Mouse (Mus musculus): ENCODE results near the gene Ifitm3. TPM values are rescaled to one million over a fixed set of nuclear protein-coding genes. Genes with fewer than 3 reads are reported as not detected.

The Ifitm3 gene
- 20.1 and 21.0 TPM in 2 replicates for polyA plus RNA-seq (2014; fragmentation: Nextera tagmentation; extraction: Ambion mirVana)

GRCm38 (mm10) chr7:141010593-141010992 is at the start of gene Ifitm3:
Gene Ifitm3, minus strand, starts transcription at chr7:141010770.
- H3K9ac ChIP-seq (ENCODE audit: low read length), result peak within 1 kb of the TSS; percentile 38; the same call in 1 of the 2 replicates
- H3K36me3 ChIP-seq (ENCODE audit: control insufficient read depth, insufficient read depth, low read length), result no peaks in the 10 kb centered on the region; the same call in 1 of the 2 replicates
- WGBS, result 36% methylated on average over 10 of the region's 10 CpGs
- H3K27ac ChIP-seq (ENCODE audit: low read depth, low read length), result no peak within 1 kb of the TSS
- peak within 1 kb of the TSS; percentile 29 for H3K4me2 ChIP-seq (ENCODE audit: low read depth)
- no peaks in the 10 kb centered on the region for H3K9me3 ChIP-seq (ENCODE audit: control insufficient read depth, low read length)
- H3K27me3 ChIP-seq (ENCODE audit: control insufficient read depth, insufficient read depth, low read length), result no peaks in the 10 kb centered on the region
- H3K4me3 ChIP-seq (ENCODE audit: low read depth, low read length), result no peak within 1 kb of the TSS
- peak; percentile 31 for DNase-seq (ENCODE audit: low spot score)
- peaks cover 10% of the 10 kb centered on the region for H3K4me1 ChIP-seq (ENCODE audit: control insufficient read depth, insufficient read depth, low read length)
- no peak for ATAC-seq (ENCODE audit: insufficient read depth, low FRiP score, low TSS enrichment)

DNA sequence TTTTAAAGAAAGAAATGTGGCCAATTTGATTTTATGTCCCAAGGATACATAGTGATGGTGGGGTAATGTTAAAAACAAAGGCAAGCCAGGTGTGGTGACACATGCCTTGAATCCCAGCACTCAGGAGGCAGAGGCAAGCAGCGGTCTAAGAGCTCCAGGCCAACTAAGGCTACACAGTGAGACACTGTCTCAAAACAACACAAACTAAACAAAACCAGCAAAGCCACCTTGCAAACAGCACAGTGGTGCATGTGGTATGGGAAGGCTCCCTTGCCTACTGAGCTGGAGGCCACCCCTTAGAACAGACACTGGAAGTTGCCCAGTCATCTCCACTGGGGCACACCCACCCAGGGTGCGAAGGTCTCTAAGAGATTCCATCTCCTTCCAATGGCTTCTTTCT is 49.4 kb upstream of the Ifitm3 start:
- Histone ChIP-seq H3K36me3 (ENCODE audit: control insufficient read depth, insufficient read depth, low read length) (peaks cover 6% of the 10 kb centered on the region; the same call in 1 of the 2 replicates), H3K4me2 (ENCODE audit: low read depth) (peak overlapping the region; percentile 92), H3K4me1 (ENCODE audit: control insufficient read depth, insufficient read depth, low read length) (peaks cover 12% of the 10 kb centered on the region), H3K4me3 (ENCODE audit: low read depth, low read length) (peak overlapping the region; percentile 79), H3K9ac (ENCODE audit: low read length) (peak overlapping the region; percentile 90), H3K9me3 (ENCODE audit: control insufficient read depth, low read length) (no peaks in the 10 kb centered on the region), H3K27ac (ENCODE audit: low read depth, low read length) (no peak overlapping the region), H3K27me3 (ENCODE audit: control insufficient read depth, insufficient read depth, low read length) (no peaks in the 10 kb centered on the region)
- DNase-seq (ENCODE audit: low spot score), result no peak
- ATAC-seq (ENCODE audit: insufficient read depth, low FRiP score, low TSS enrichment), result no peak
- WGBS, result 71% methylated on average over 2 of the region's 2 CpGs

GRCm38 (mm10) chr7:141058601-141059341 is 48.2 kb upstream of the Ifitm3 start:
- Histone ChIP-seq H3K27me3 (ENCODE audit: control insufficient read depth, insufficient read depth, low read length) (no peaks in the 10 kb centered on the region), H3K4me1 (ENCODE audit: control insufficient read depth, insufficient read depth, low read length) (peaks cover 12% of the 10 kb centered on the region), H3K27ac (ENCODE audit: low read depth, low read length) (no peak overlapping the region), H3K9ac (ENCODE audit: low read length) (no peak overlapping the region), H3K4me2 (ENCODE audit: low read depth) (no peak overlapping the region), H3K36me3 (ENCODE audit: control insufficient read depth, insufficient read depth, low read length) (no peaks in the 10 kb centered on the region), H3K4me3 (ENCODE audit: low read depth, low read length) (no peak overlapping the region), H3K9me3 (ENCODE audit: control insufficient read depth, low read length) (no peaks in the 10 kb centered on the region)
- no peak for DNase-seq (ENCODE audit: low spot score)
- no peak for ATAC-seq (ENCODE audit: insufficient read depth, low FRiP score, low TSS enrichment)
- 92% methylated on average over 14 of the region's 14 CpGs for WGBS

GRCm38 (mm10) chr7:141057541-141057940 is 47.0 kb upstream of the Ifitm3 start:
- peaks cover 12% of the 10 kb centered on the region for H3K4me1 ChIP-seq (ENCODE audit: control insufficient read depth, insufficient read depth, low read length)
- no peaks in the 10 kb centered on the region for H3K36me3 ChIP-seq (ENCODE audit: control insufficient read depth, insufficient read depth, low read length)
- H3K27me3 ChIP-seq (ENCODE audit: control insufficient read depth, insufficient read depth, low read length), result no peaks in the 10 kb centered on the region
- no peak overlapping the region for H3K27ac ChIP-seq (ENCODE audit: low read depth, low read length)
- ATAC-seq (ENCODE audit: insufficient read depth, low FRiP score, low TSS enrichment) (no peak), DNase-seq (ENCODE audit: low spot score) (no peak)
- 89% methylated on average over 1 of the region's 1 CpGs for WGBS
- no peaks in the 10 kb centered on the region for H3K9me3 ChIP-seq (ENCODE audit: control insufficient read depth, low read length)
- H3K9ac ChIP-seq (ENCODE audit: low read length), result no peak overlapping the region
- H3K4me3 ChIP-seq (ENCODE audit: low read depth, low read length), result no peak overlapping the region
- H3K4me2 ChIP-seq (ENCODE audit: low read depth), result no peak overlapping the region

DNA sequence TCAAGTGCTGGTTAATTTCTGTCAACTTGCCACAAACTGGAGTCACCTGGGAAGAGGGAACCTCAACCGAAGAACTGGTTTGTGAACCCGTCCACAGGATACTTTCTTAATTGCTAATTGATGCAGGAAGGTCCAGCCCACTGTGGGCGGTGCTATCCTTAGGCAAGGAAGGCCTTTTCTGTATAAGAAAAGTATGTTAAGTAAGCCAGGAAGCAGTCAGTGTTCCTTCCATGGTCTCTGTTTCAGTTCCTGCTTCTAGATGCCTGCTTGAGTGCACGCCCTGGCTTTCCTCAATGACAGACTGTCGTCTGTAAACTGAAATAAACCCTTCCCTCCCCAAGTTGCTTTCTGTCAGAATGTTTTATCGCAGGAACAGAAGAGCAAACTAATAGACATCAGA is 46.4 kb upstream of the Ifitm3 start:
- Histone ChIP-seq H3K27ac (ENCODE audit: low read depth, low read length) (no peak overlapping the region), H3K4me3 (ENCODE audit: low read depth, low read length) (no peak overlapping the region), H3K9me3 (ENCODE audit: control insufficient read depth, low read length) (no peaks in the 10 kb centered on the region), H3K27me3 (ENCODE audit: control insufficient read depth, insufficient read depth, low read length) (no peaks in the 10 kb centered on the region), H3K4me2 (ENCODE audit: low read depth) (no peak overlapping the region), H3K36me3 (ENCODE audit: control insufficient read depth, insufficient read depth, low read length) (no peaks in the 10 kb centered on the region), H3K9ac (ENCODE audit: low read length) (no peak overlapping the region), H3K4me1 (ENCODE audit: control insufficient read depth, insufficient read depth, low read length) (peaks cover 9% of the 10 kb centered on the region)
- no peak for DNase-seq (ENCODE audit: low spot score)
- no peak for ATAC-seq (ENCODE audit: insufficient read depth, low FRiP score, low TSS enrichment)
- 91% methylated on average over 6 of the region's 6 CpGs for WGBS

DNA sequence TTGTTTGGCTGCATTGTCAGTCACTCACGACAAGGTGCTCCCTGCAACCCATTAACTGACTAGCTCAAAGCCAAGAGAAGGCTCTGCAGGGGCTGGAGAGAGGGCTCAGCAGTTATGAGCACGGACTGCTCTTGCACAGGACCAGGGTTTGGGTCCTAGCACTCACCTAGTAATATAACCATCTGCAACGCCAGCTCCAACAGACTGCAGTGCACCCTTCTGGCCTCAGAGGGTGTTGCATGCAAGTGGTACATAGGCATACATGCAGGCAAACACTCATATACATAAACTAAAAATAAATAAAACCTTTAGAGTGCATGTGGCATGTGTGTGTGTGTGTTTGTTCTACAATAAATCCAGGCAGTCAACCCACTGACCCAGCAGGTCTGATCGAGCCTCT is 45.2 kb upstream of the Ifitm3 start:
- Histone ChIP-seq H3K4me3 (ENCODE audit: low read depth, low read length) (no peak overlapping the region), H3K4me1 (ENCODE audit: control insufficient read depth, insufficient read depth, low read length) (peaks cover 5% of the 10 kb centered on the region), H3K4me2 (ENCODE audit: low read depth) (no peak overlapping the region), H3K27me3 (ENCODE audit: control insufficient read depth, insufficient read depth, low read length) (no peaks in the 10 kb centered on the region), H3K27ac (ENCODE audit: low read depth, low read length) (no peak overlapping the region), H3K9ac (ENCODE audit: low read length) (no peak overlapping the region), H3K9me3 (ENCODE audit: control insufficient read depth, low read length) (no peaks in the 10 kb centered on the region), H3K36me3 (ENCODE audit: control insufficient read depth, insufficient read depth, low read length) (no peaks in the 10 kb centered on the region)
- ATAC-seq (ENCODE audit: insufficient read depth, low FRiP score, low TSS enrichment), result no peak
- 84% methylated on average over 4 of the region's 4 CpGs for WGBS
- no peak for DNase-seq (ENCODE audit: low spot score)

GRCm38 (mm10) chr7:141052421-141052820 is 41.9 kb upstream of the Ifitm3 start:
- WGBS, result 87% methylated on average over 2 of the region's 2 CpGs
- peaks cover 3% of the 10 kb centered on the region; the same call in 1 of the 2 replicates for H3K4me1 ChIP-seq (ENCODE audit: control insufficient read depth, insufficient read depth, low read length)
- no peak overlapping the region for H3K9ac ChIP-seq (ENCODE audit: low read length)
- H3K9me3 ChIP-seq (ENCODE audit: control insufficient read depth, low read length), result no peaks in the 10 kb centered on the region
- H3K4me3 ChIP-seq (ENCODE audit: low read depth, low read length), result no peak overlapping the region
- ATAC-seq (ENCODE audit: insufficient read depth, low FRiP score, low TSS enrichment), result no peak
- no peak overlapping the region for H3K27ac ChIP-seq (ENCODE audit: low read depth, low read length)
- no peaks in the 10 kb centered on the region for H3K27me3 ChIP-seq (ENCODE audit: control insufficient read depth, insufficient read depth, low read length)
- DNase-seq (ENCODE audit: low spot score), result no peak
- no peaks in the 10 kb centered on the region for H3K36me3 ChIP-seq (ENCODE audit: control insufficient read depth, insufficient read depth, low read length)
- H3K4me2 ChIP-seq (ENCODE audit: low read depth), result no peak overlapping the region

DNA sequence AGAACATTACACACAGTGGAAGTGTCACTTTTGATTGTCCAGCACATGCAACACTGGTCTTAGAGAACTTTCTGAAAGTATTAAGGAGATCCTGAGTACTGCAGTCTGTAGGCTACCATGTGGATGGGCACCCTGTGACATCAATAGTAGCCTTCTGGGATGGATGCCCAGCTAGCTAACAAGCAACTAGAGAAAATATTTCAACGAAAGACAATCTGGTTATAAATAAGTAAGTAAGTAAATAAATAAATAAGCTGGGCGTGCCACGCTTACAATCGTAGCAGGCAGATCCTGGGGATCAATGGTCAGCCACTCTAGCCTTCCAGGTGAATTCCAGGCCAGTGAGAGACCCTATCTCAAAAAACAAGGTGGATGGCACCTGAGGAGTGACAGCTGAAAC is 41.4 kb upstream of the Ifitm3 start:
- no peaks in the 10 kb centered on the region for H3K27me3 ChIP-seq (ENCODE audit: control insufficient read depth, insufficient read depth, low read length)

GRCm38 (mm10) chr7:141051060-141051685 is 40.6 kb upstream of the Ifitm3 start:
- H3K9me3 ChIP-seq (ENCODE audit: control insufficient read depth, low read length), result no peaks in the 10 kb centered on the region
- no peak for ATAC-seq (ENCODE audit: insufficient read depth, low FRiP score, low TSS enrichment)
- peaks cover 8% of the 10 kb centered on the region; the same call in 1 of the 2 replicates for H3K4me1 ChIP-seq (ENCODE audit: control insufficient read depth, insufficient read depth, low read length)
- 64% methylated on average over 16 of the region's 17 CpGs for WGBS
- no peak overlapping the region for H3K27ac ChIP-seq (ENCODE audit: low read depth, low read length)
- no peak overlapping the region for H3K9ac ChIP-seq (ENCODE audit: low read length)
- no peaks in the 10 kb centered on the region for H3K27me3 ChIP-seq (ENCODE audit: control insufficient read depth, insufficient read depth, low read length)
- no peak overlapping the region for H3K4me3 ChIP-seq (ENCODE audit: low read depth, low read length)
- no peak for DNase-seq (ENCODE audit: low spot score)
- no peaks in the 10 kb centered on the region for H3K36me3 ChIP-seq (ENCODE audit: control insufficient read depth, insufficient read depth, low read length)
- H3K4me2 ChIP-seq (ENCODE audit: low read depth), result no peak overlapping the region

More for the DNA sequence above, 41.4 kb upstream of the Ifitm3 start:
- WGBS, result 93% methylated on average over 4 of the region's 4 CpGs
- H3K4me1 ChIP-seq (ENCODE audit: control insufficient read depth, insufficient read depth, low read length), result peaks cover 7% of the 10 kb centered on the region; the same call in 1 of the 2 replicates
- H3K27ac ChIP-seq (ENCODE audit: low read depth, low read length), result no peak overlapping the region
- no peak overlapping the region for H3K4me2 ChIP-seq (ENCODE audit: low read depth)
- no peak overlapping the region for H3K9ac ChIP-seq (ENCODE audit: low read length)
- no peaks in the 10 kb centered on the region for H3K36me3 ChIP-seq (ENCODE audit: control insufficient read depth, insufficient read depth, low read length)
- no peak for ATAC-seq (ENCODE audit: insufficient read depth, low FRiP score, low TSS enrichment)
- no peaks in the 10 kb centered on the region for H3K9me3 ChIP-seq (ENCODE audit: control insufficient read depth, low read length)
- H3K4me3 ChIP-seq (ENCODE audit: low read depth, low read length), result no peak overlapping the region
- no peak for DNase-seq (ENCODE audit: low spot score)

Data from neural tube, embryonic 11.5 days (tissue).